9 mouse cellular contexts compared by ENCODE assay signal in genomic region chr11:62554934-62555517, GRCm38 (mm10). TPM values are rescaled to one million over a fixed set of nuclear protein-coding genes. Genes with fewer than 3 reads are reported as not detected.
DNase-seq lines count a peak whose midpoint lies in the region; ATAC-seq and TF ChIP-seq lines count a peak whose summit lies in the region.
"Had no signal": no experiment of that assay in that cellular context is flagged by ENCODE, and none has a peak within 500 bp of the region (broad histone marks: within the 10 kb centered on the region; RNA-seq: fewer than 3 reads in every experiment).

No protein-coding gene starts in this region.

- peak overlapping the region; percentile 90 for H3K4me2 ChIP-seq in heart, embryonic 15.5 days
- peak overlapping the region; percentile 80 for H3K4me2 ChIP-seq in hindbrain, embryonic 16.5 days (ENCODE audit: low read length)
- peak overlapping the region; percentile 98 for H3K4me2 ChIP-seq in midbrain, embryonic 14.5 days (ENCODE audit: low read length)

- no peak for ATAC-seq in heart, embryonic 15.5 days (replicated peaks; ENCODE audit: insufficient number of reproducible peaks, insufficient read depth, low FRiP score, low read depth)
- no peak for ATAC-seq in hindbrain, embryonic 16.5 days
- ATAC-seq in midbrain, embryonic 14.5 days (ENCODE audit: low FRiP score, low TSS enrichment) = no peak

- DNase-seq in heart, postnatal 4 days = no peak
- DNase-seq in midbrain, embryonic 14.5 days = no peak
- no peak for DNase-seq in right cerebral cortex, postnatal 4 days
- no peak for DNase-seq in cerebellum, adult 8-10 months
- DNase-seq in testis, postnatal 10 days (ENCODE audit: low spot score) = no peak
- DNase-seq: kidney, postnatal 36 days had no signal

- no peak overlapping the region for H3K9ac ChIP-seq in heart, embryonic 15.5 days
- no peak overlapping the region for H3K9ac ChIP-seq in hindbrain, embryonic 16.5 days (ENCODE audit: low read depth, low read length)
- H3K9ac ChIP-seq in midbrain, embryonic 14.5 days (replicated peaks; ENCODE audit: low read length) = no peak overlapping the region

- peak; percentile 35; the same call in 1 of the 2 replicates for TF ChIP-seq POLR2A in cortical plate, adult 2 months (IDR thresholded peaks at IDR 0.05; ENCODE audit: extremely low read depth, insufficient read depth, low read length)

- H3K4me1 ChIP-seq in heart, embryonic 15.5 days (replicated peaks) = peaks cover 25% of the 10 kb centered on the region
- H3K4me1 ChIP-seq in cortical plate, adult 2 months (ENCODE audit: control insufficient read depth, insufficient read depth, low read length) = peaks cover 3% of the 10 kb centered on the region; the same call in 1 of the 2 replicates
- peaks cover 21% of the 10 kb centered on the region for H3K4me1 ChIP-seq in hindbrain, embryonic 16.5 days (ENCODE audit: control insufficient read depth, insufficient read depth, low read depth, low read length)
- H3K4me1 ChIP-seq in midbrain, embryonic 14.5 days (ENCODE audit: control insufficient read depth, insufficient read depth, low read length) = peaks cover 29% of the 10 kb centered on the region

- no peak for TF ChIP-seq CTCF in cortical plate, adult 2 months (IDR thresholded peaks at IDR 0.05; ENCODE audit: extremely low read depth, insufficient read depth, low read length)

- H3K27me3 ChIP-seq in heart, embryonic 15.5 days = no peaks in the 10 kb centered on the region
- H3K27me3 ChIP-seq in hindbrain, embryonic 16.5 days (replicated peaks; ENCODE audit: control insufficient read depth, insufficient read depth, low read length) = no peaks in the 10 kb centered on the region
- no peaks in the 10 kb centered on the region for H3K27me3 ChIP-seq in midbrain, embryonic 14.5 days (ENCODE audit: control insufficient read depth, insufficient read depth, low read length)

- H3K36me3 ChIP-seq in heart, embryonic 15.5 days = peaks cover 23% of the 10 kb centered on the region
- H3K36me3 ChIP-seq in hindbrain, embryonic 16.5 days (ENCODE audit: control insufficient read depth, insufficient read depth, low read length) = peaks cover 10% of the 10 kb centered on the region
- H3K36me3 ChIP-seq in midbrain, embryonic 14.5 days (ENCODE audit: control insufficient read depth, insufficient read depth, low read length) = peaks cover 22% of the 10 kb centered on the region

- no peak overlapping the region for H3K27ac ChIP-seq in heart, embryonic 15.5 days
- no peak overlapping the region for H3K27ac ChIP-seq in cortical plate, adult 2 months (ENCODE audit: insufficient read depth, low read length)
- no peak overlapping the region for H3K27ac ChIP-seq in hindbrain, embryonic 16.5 days (ENCODE audit: low read depth, low read length)
- no peak overlapping the region for H3K27ac ChIP-seq in midbrain, embryonic 14.5 days (replicated peaks; ENCODE audit: low read depth, low read length)

- peak overlapping the region; percentile 57 for H3K4me3 ChIP-seq in heart, embryonic 15.5 days
- H3K4me3 ChIP-seq in cortical plate, adult 2 months (ENCODE audit: insufficient read depth, low read length) = no peak overlapping the region
- peak overlapping the region; percentile 48 for H3K4me3 ChIP-seq in hindbrain, embryonic 16.5 days (ENCODE audit: low read length)
- peak overlapping the region; percentile 48 for H3K4me3 ChIP-seq in midbrain, embryonic 14.5 days (replicated peaks; ENCODE audit: low read depth, low read length)

- H3K9me3 ChIP-seq in heart, embryonic 15.5 days (replicated peaks) = no peaks in the 10 kb centered on the region
- no peaks in the 10 kb centered on the region for H3K9me3 ChIP-seq in hindbrain, embryonic 16.5 days (ENCODE audit: control insufficient read depth, low read length)
- H3K9me3 ChIP-seq in midbrain, embryonic 14.5 days (ENCODE audit: control insufficient read depth, low read length) = no peaks in the 10 kb centered on the region

RNA-seq across cellular contexts. Expression of gene Ubb, which starts 4.1 kb away (rescaled TPM):
- 2,445 and 2,567 TPM in 2 replicates for polyA plus RNA-seq in heart, embryonic 15.5 days (2015; fragmentation: Nextera tagmentation; extraction: Ambion mirVana)
- total RNA-seq in heart, postnatal 4 days (2021) = 100 to 1,000 TPM; 828 to 847 TPM
- polyA plus RNA-seq in cortical plate, adult 2 months (2012; rRNA removed) = 3,210 and 3,262 TPM in 2 replicates
- polyA plus RNA-seq in hindbrain, embryonic 16.5 days (2015; fragmentation: Nextera tagmentation; extraction: Ambion mirVana) = 4,470 and 4,568 TPM in 2 replicates
- polyA plus RNA-seq in midbrain, embryonic 14.5 days (2014; fragmentation: Nextera tagmentation; extraction: Ambion mirVana) = 4,878 and 5,143 TPM in 2 replicates

RNA-seq across cellular contexts. Expression of gene Cenpv, which starts 16.0 kb away (rescaled TPM):
- 17.1 and 22.1 TPM in 2 replicates for polyA plus RNA-seq in heart, embryonic 15.5 days (2015; fragmentation: Nextera tagmentation; extraction: Ambion mirVana)
- total RNA-seq in heart, postnatal 4 days (2021) = 10 to 100 TPM; 23.8 to 25.7 TPM
- polyA plus RNA-seq in cortical plate, adult 2 months (2012; rRNA removed) = 57.3 and 65.1 TPM in 2 replicates
- 23.8 and 50.7 TPM in 2 replicates for polyA plus RNA-seq in hindbrain, embryonic 16.5 days (2015; fragmentation: Nextera tagmentation; extraction: Ambion mirVana)
- polyA plus RNA-seq in midbrain, embryonic 14.5 days (2014; fragmentation: Nextera tagmentation; extraction: Ambion mirVana) = 72.2 and 89.3 TPM in 2 replicates

RNA-seq across cellular contexts. Expression of gene Trpv2, which starts 19.3 kb away (rescaled TPM):
- polyA plus RNA-seq in heart, embryonic 15.5 days (2015; fragmentation: Nextera tagmentation; extraction: Ambion mirVana) = 4.2 and 6.4 TPM in 2 replicates
- 1 to 10 TPM; 3.0 to 3.2 TPM for total RNA-seq in heart, postnatal 4 days (2021)
- 23.4 and 23.5 TPM in 2 replicates for polyA plus RNA-seq in cortical plate, adult 2 months (2012; rRNA removed)
- polyA plus RNA-seq in hindbrain, embryonic 16.5 days (2015; fragmentation: Nextera tagmentation; extraction: Ambion mirVana) = 35.3 and 36.6 TPM in 2 replicates
- 26.4 and 28.0 TPM in 2 replicates for polyA plus RNA-seq in midbrain, embryonic 14.5 days (2014; fragmentation: Nextera tagmentation; extraction: Ambion mirVana)
